Mouse (Mus musculus) kidney, embryonic 15.5 days (tissue): Measurements from ENCODE around the gene Ptpn7. TPM values are rescaled to one million over a fixed set of nuclear protein-coding genes. Genes with fewer than 3 reads are reported as not detected.

ENCODE experiments used
- ATAC-seq: fragments of 200-750 bp; cut with Nextera tagmentation; replicated peaks from 2 replicates; pipeline ENCODE4 v1.8.0; 2017; ENCODE audit warnings: moderate TSS enrichment; ENCODE audit not compliant: low FRiP score
- H3K27ac ChIP-seq: fragments of 300-500 bp; sonication (generic); 2 replicates; pipeline ENCODE4 v1.5.1; 2015; ENCODE audit warnings: mild to moderate bottlenecking, inconsistent platforms
- H3K27me3 ChIP-seq: fragments of 300-500 bp; sonication (generic); 2 replicates; pipeline ENCODE4 v1.6.1; 2015; ENCODE audit warnings: inconsistent platforms
- H3K36me3 ChIP-seq: fragments of 300-500 bp; sonication (generic); 2 replicates; pipeline ENCODE4 v1.6.1; 2015; ENCODE audit warnings: inconsistent platforms
- H3K4me1 ChIP-seq: fragments of 300-500 bp; sonication (generic); 2 replicates; pipeline ENCODE4 v1.6.1; 2015; ENCODE audit warnings: inconsistent platforms
- H3K4me2 ChIP-seq: fragments of 300-500 bp; sonication (generic); 2 replicates; pipeline ENCODE4 v1.6.1; 2015; ENCODE audit warnings: moderate library complexity, mild to moderate bottlenecking, inconsistent platforms
- H3K4me3 ChIP-seq: fragments of 300-500 bp; sonication (generic); replicated peaks from 2 replicates; pipeline ENCODE4 v1.5.1; 2015; ENCODE audit warnings: mild to moderate bottlenecking, inconsistent platforms
- H3K9ac ChIP-seq: fragments of 300-500 bp; sonication (generic); 2 replicates; pipeline ENCODE4 v1.6.1; 2015; ENCODE audit warnings: mild to moderate bottlenecking, inconsistent platforms
- H3K9me3 ChIP-seq: fragments of 300-500 bp; sonication (generic); replicated peaks from 2 replicates; pipeline ENCODE4 v1.6.1; 2016; ENCODE audit warnings: inconsistent platforms
- WGBS: fragments of 180-500 bp; shearing (Covaris S2); methylation state at CpG from one replicate; pipeline ENCODE4 v1.1.7; 2015; ENCODE audit warnings: mixed read lengths; 5-methylcytosine and 5-hydroxymethylcytosine counted together
- polyA plus RNA-seq: library from polyadenylated mRNA; unstranded; fragments of >200 nt; fragmentation: Nextera tagmentation; extraction: Ambion mirVana; gene quantifications from 2 replicates; pipeline ENCODE4 v1.2.1, GENCODE M21; 2015

The Ptpn7 gene
- polyA plus RNA-seq, 1 experiment from 2014 or later: 1.2 TPM

GRCm38 (mm10) chr1:135130376-135131018 is 2.0 kb upstream of the Ptpn7 start:
- Histone ChIP-seq H3K9ac (no peak overlapping the region), H3K27me3 (peaks cover 8% of the 10 kb centered on the region; the same call in 1 of the 2 replicates), H3K9me3 (no peaks in the 10 kb centered on the region), H3K27ac (0 out of 2 replicates have a peak overlapping the region, but pooled peaks have one; percentile 27), H3K4me1 (peaks cover 61% of the 10 kb centered on the region), H3K4me2 (no peak overlapping the region), H3K4me3 (no peak overlapping the region), H3K36me3 (no peaks in the 10 kb centered on the region)
- ATAC-seq: no peak
- 76% methylated on average over 2 of the region's 2 CpGs for WGBS

DNA sequence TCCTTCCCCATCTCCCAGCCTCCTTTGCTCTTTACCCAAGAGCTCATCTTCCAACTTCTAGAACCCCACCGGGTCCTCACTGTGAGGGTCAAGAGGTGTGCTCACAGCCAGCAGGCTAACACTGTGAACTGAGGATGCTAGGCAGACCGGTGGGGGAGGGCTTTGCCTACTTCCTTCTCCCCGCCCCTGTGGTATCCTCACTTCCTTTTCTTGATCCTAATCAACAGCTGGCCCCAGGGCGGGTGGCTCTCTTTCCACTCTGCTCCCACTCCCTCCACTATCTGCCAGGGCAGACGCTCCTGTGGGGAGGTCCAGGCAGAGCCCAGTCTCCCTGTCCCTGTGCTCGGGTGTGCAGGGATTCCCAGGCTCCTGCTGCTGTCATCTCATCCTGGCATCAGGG is 1.5 kb upstream of the Ptpn7 start:
- H3K9me3 ChIP-seq: no peaks in the 10 kb centered on the region
- no peak overlapping the region for H3K9ac ChIP-seq
- H3K4me1 ChIP-seq: peaks cover 59% of the 10 kb centered on the region
- WGBS: 26% methylated on average over 6 of the region's 6 CpGs
- no peak overlapping the region for H3K4me3 ChIP-seq
- peak overlapping the region; percentile 71 for H3K27ac ChIP-seq
- H3K36me3 ChIP-seq: no peaks in the 10 kb centered on the region
- no peak for ATAC-seq
- 0 out of 2 replicates have a peak overlapping the region, but pooled peaks have one; percentile 14 for H3K4me2 ChIP-seq
- peaks cover 8% of the 10 kb centered on the region; the same call in 1 of the 2 replicates for H3K27me3 ChIP-seq

DNA sequence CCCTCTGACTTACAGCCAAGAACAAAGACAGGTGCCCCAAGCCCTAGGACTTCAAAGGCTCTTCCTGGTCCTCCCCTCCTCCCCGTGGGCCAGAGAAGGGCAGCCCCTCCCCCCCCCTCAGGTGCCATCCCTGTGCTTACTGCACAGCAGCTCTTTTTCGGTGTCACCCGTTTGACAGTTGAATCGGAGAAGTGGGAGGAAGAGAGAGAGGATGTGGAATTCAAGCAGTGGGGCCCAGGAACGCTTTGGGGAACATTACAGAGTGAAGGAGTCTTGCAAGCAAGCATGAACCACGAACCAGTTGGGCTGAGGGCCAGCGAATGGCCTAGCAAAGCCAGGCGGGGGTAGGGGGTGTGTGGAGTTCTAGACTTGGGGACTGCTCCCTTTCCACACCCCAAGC is 940 bp upstream of the Ptpn7 start:
- no peaks in the 10 kb centered on the region for H3K9me3 ChIP-seq
- WGBS: 37% methylated on average over 8 of the region's 8 CpGs
- H3K27me3 ChIP-seq: peaks cover 8% of the 10 kb centered on the region; the same call in 1 of the 2 replicates
- 0 out of 2 replicates have a peak overlapping the region, but pooled peaks have one; percentile 14 for H3K4me2 ChIP-seq
- peaks cover 54% of the 10 kb centered on the region for H3K4me1 ChIP-seq
- H3K27ac ChIP-seq: peak overlapping the region; percentile 71
- no peak overlapping the region for H3K9ac ChIP-seq
- H3K4me3 ChIP-seq: no peak overlapping the region
- no peaks in the 10 kb centered on the region for H3K36me3 ChIP-seq
- no peak for ATAC-seq

GRCm38 (mm10) chr1:135132893-135133369 is 431 bp downstream of the Ptpn7 start:
- peaks cover 40% of the 10 kb centered on the region for H3K4me1 ChIP-seq
- ATAC-seq: no peak
- H3K27me3 ChIP-seq: peaks cover 8% of the 10 kb centered on the region; the same call in 1 of the 2 replicates
- no peaks in the 10 kb centered on the region for H3K36me3 ChIP-seq
- H3K9ac ChIP-seq: no peak overlapping the region
- no peak overlapping the region for H3K27ac ChIP-seq
- H3K4me2 ChIP-seq: no peak overlapping the region
- H3K4me3 ChIP-seq: no peak overlapping the region
- H3K9me3 ChIP-seq: no peaks in the 10 kb centered on the region
- WGBS: 81% methylated on average over 9 of the region's 9 CpGs

GRCm38 (mm10) chr1:135133678-135134435 is 1.4 kb downstream of the Ptpn7 start:
- no peak overlapping the region for H3K4me3 ChIP-seq
- no peak overlapping the region for H3K27ac ChIP-seq
- H3K9me3 ChIP-seq: no peaks in the 10 kb centered on the region
- ATAC-seq: no peak
- no peak overlapping the region for H3K9ac ChIP-seq
- H3K27me3 ChIP-seq: peaks cover 8% of the 10 kb centered on the region; the same call in 1 of the 2 replicates
- H3K36me3 ChIP-seq: no peaks in the 10 kb centered on the region
- H3K4me2 ChIP-seq: no peak overlapping the region
- peaks cover 33% of the 10 kb centered on the region for H3K4me1 ChIP-seq
- 82% methylated on average over 10 of the region's 10 CpGs for WGBS

- WGBS: 93% methylated on average over 8 of the region's 8 CpGs
- ATAC-seq: no peak
- Histone ChIP-seq H3K4me3 (no peak overlapping the region), H3K27me3 (no peaks in the 10 kb centered on the region), H3K4me1 (peaks cover 24% of the 10 kb centered on the region), H3K4me2 (no peak overlapping the region), H3K27ac (no peak overlapping the region), H3K9ac (no peak overlapping the region), H3K9me3 (no peaks in the 10 kb centered on the region), H3K36me3 (no peaks in the 10 kb centered on the region)
Measured at GRCm38 (mm10) chr1:135135111-135135787, 2.7 kb downstream of the Ptpn7 start.

DNA sequence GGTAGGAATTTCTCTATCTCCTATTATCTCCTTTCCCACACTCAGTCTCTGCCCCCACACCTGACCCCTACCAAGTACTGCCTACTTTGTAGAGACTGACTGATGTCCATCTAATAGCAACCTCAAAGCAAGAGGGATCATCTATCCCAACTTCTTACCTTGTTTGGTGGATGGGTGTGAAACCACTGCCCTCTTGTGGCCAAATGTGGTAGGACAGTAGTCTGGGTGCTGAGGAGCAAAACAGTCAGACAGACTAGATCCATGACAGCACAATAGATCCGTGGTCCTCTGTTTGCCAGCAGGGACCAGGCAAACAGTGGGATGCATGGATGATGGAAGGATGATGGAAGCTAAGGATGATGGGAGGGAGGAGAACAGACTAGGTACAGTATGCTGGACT is 4.0 kb downstream of the Ptpn7 start:
- Histone ChIP-seq H3K4me3 (no peak overlapping the region), H3K27me3 (no peaks in the 10 kb centered on the region), H3K9me3 (no peaks in the 10 kb centered on the region), H3K4me1 (peaks cover 15% of the 10 kb centered on the region), H3K27ac (no peak overlapping the region), H3K4me2 (no peak overlapping the region), H3K9ac (no peak overlapping the region), H3K36me3 (no peaks in the 10 kb centered on the region)
- no peak for ATAC-seq
- WGBS: 12% methylated on average over 1 of the region's 1 CpGs

DNA sequence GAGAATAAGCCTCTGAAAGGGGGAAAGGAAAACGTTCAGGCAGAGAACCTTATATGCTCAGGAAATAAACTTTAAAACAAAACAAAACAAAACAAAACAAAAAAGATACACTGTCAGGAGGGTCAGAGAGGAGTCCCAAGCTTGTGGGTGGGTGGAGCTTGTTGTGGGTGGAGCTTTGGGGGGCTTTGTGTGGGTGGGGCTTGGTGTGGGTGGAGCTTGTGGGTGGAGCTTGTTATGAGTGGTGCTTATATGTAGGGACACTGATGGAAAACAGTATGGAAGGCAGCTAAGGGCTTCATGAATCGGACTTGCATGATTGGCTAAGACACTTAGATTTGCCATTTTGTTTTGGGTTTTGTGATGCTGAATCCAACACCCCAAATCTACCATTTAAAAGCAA is 7.4 kb downstream of the Ptpn7 start:
- peaks cover 10% of the 10 kb centered on the region; the same call in 1 of the 2 replicates for H3K27me3 ChIP-seq
- H3K36me3 ChIP-seq: no peaks in the 10 kb centered on the region
- ATAC-seq: no peak
- H3K9me3 ChIP-seq: no peaks in the 10 kb centered on the region
- 74% methylated on average over 2 of the region's 2 CpGs for WGBS
- H3K4me1 ChIP-seq: no peaks in the 10 kb centered on the region
- no peak overlapping the region for H3K9ac ChIP-seq
- no peak overlapping the region for H3K4me2 ChIP-seq
- H3K27ac ChIP-seq: no peak overlapping the region
- no peak overlapping the region for H3K4me3 ChIP-seq

- H3K4me3 ChIP-seq: no peak overlapping the region
- H3K27me3 ChIP-seq: peaks cover 16% of the 10 kb centered on the region; the same call in 1 of the 2 replicates
- H3K9ac ChIP-seq: no peak overlapping the region
- peaks cover 5% of the 10 kb centered on the region for H3K4me1 ChIP-seq
- no peak overlapping the region for H3K27ac ChIP-seq
- no peaks in the 10 kb centered on the region for H3K9me3 ChIP-seq
- H3K36me3 ChIP-seq: no peaks in the 10 kb centered on the region
- WGBS: 76% methylated on average over 2 of the region's 2 CpGs
- ATAC-seq: no peak
- no peak overlapping the region for H3K4me2 ChIP-seq
Measured at GRCm38 (mm10) chr1:135142452-135142851, 10.0 kb downstream of the Ptpn7 start.

- Histone ChIP-seq H3K4me2 (no peak overlapping the region), H3K27me3 (peaks cover 16% of the 10 kb centered on the region; the same call in 1 of the 2 replicates), H3K4me1 (peaks cover 19% of the 10 kb centered on the region), H3K9me3 (no peaks in the 10 kb centered on the region), H3K36me3 (no peaks in the 10 kb centered on the region), H3K27ac (no peak overlapping the region), H3K9ac (no peak overlapping the region), H3K4me3 (no peak overlapping the region)
- no peak for ATAC-seq
- 78% methylated on average over 2 of the region's 2 CpGs for WGBS
Measured at GRCm38 (mm10) chr1:135143940-135144339, 11.4 kb downstream of the Ptpn7 start.

- peak; percentile 85 for ATAC-seq
- H3K27ac ChIP-seq: peak within 1 kb of the TSS; percentile 87
- H3K27me3 ChIP-seq: peaks cover 16% of the 10 kb centered on the region; the same call in 1 of the 2 replicates
- 1% methylated on average over 78 of the region's 78 CpGs for WGBS
- H3K36me3 ChIP-seq: no peaks in the 10 kb centered on the region
- H3K4me2 ChIP-seq: peak within 1 kb of the TSS; percentile 81
- peak within 1 kb of the TSS; percentile 80 for H3K9ac ChIP-seq
- no peaks in the 10 kb centered on the region for H3K9me3 ChIP-seq
- peaks cover 20% of the 10 kb centered on the region for H3K4me1 ChIP-seq
- peak within 1 kb of the TSS; percentile 75 for H3K4me3 ChIP-seq
Measured at GRCm38 (mm10) chr1:135146077-135146945, 13.8 kb downstream of the Ptpn7 start, which contains the start of gene Arl8a. Arl8a (plus strand) TSS chr1:135146824.
